Mouse (Mus musculus) T-cell, adult 66 days (primary cell): ENCODE measurements around the gene Tmem69. TPM values are rescaled to one million over a fixed set of nuclear protein-coding genes. Genes with fewer than 3 reads are reported as not detected.

Source experiments
- total RNA-seq, 2 experiments: library from RNA; stranded (reverse); gene quantifications; 3 replicates in 1 of 2; 4 replicates in 1 of 2; pipeline ENCODE4 v1.2.4; 2023

Gene Tmem69
- 1 to 10 TPM; 8.9 to 9.7 TPM for total RNA-seq

DNA sequence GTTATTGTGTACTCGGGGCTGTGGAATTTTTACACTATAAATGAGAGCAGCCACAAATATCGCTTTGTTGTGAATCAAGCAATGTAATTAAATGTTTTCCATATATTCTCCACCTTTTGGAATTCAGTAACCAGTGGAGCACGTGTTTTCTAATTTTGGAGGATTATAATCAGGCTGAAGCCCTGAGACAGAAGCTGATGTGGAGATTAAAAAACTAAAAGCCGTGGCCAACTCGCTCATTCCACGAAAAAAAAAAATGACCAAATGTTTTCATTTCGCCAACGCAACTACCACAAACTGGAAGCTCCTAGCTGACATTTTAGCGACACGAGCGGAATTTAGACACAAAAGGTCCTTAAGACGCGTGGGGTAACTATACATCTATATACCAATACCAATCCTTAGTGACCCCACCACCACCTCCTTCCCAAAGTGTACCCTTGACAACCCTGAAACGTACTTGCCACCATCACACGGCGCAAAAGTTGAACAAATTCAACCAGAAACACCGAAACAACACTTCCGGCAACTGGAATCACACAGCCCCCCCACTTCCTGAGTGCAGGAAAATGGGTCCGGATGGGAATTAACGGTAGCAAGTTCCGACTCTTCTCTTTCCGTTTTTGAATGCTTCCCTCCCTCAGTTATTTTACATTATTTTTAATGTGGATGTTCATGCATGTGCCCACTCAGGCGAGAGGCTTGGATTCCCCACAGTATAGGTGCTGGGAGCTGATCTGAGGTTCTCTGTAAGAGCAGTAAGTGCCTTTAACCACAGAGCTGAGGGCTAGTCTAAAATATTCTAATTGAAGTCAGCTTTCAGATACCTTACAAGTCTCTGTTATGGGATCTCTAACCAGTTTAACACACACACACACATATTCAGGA lies at the start of gene Tmem69:
TSS of gene Tmem69 (minus strand) at position 524 of the 888 bp plus-strand sequence.

GRCm38 (mm10) chr4:116596379-116596778 lies 40.6 kb upstream of the Tmem69 start, which contains the start of gene Ccdc17:
Gene Ccdc17 (plus strand): TSS chr4:116596654.

GRCm38 (mm10) chr4:116557306-116558121 lies 1.8 kb upstream of the Tmem69 start, which contains the start of gene Gpbp1l1:
Gene Gpbp1l1 (plus strand): TSS chr4:116557658.

DNA sequence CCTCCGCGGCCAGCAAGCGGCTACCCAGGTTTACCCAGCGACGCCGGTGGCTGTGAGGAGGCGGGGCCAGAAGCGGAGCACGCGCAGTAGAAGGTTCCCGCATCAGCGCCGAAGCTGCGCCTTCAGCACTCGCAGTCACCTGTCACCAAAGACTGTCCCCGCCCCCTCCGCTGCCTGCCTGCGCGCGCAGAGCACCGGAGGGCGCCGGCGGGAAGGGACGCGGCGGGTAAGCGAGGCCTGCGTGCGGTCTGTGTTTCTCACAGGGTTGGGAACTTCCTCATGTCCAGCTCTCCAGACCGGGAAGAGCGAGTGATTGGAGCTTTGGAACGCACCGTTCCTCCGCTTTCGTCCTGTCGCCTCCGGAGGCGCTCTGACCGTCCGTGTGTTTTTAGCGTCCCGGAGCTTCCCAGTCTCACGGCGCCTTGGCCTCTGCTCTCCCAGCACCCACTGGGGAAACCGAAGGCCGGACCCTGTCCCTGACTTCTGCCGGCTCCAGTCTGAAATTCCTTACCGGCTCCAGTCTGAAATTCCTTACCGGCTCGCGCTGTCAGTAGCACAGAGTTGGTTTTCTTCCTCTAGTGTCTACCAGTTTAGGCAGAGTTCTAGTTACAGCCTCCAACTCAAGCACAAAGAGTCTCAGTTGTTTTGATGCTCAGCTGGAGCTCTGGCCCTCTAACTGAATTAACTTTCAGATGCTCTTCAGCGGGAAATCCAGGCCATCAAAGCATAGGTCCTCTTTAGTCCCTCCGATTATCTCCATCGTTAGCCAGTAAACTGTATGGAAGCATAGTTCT lies 48.1 kb downstream of the Tmem69 start, which contains the start of gene Ipp:
TSS of gene Ipp (plus strand) at position 125 of the 794 bp plus-strand sequence.

Other genes starting within 250 kb of the Tmem69 start
- 10 to 100 TPM; 30.0 to 31.3 TPM for gene Mast2, start 91.8 kb downstream of the Tmem69 start, total RNA-seq
- gene Ipp, start 48.4 kb downstream of the Tmem69 start, total RNA-seq = 10 to 100 TPM; 12.5 to 13.0 TPM
- 100 to 1,000 TPM; 118 to 120 TPM for gene Gpbp1l1, start 1.7 kb upstream of the Tmem69 start, total RNA-seq
- 10 to 100 TPM; 12.8 to 14.4 TPM for gene Ccdc17, start 40.7 kb upstream of the Tmem69 start, total RNA-seq
- gene Nasp, start 72.0 kb upstream of the Tmem69 start, total RNA-seq = 100 to 1,000 TPM in 1 of 2 experiments, 10 to 100 TPM in 1; 82.1 to 104 TPM
- 100 to 1,000 TPM; 186 to 195 TPM for gene Akr1a1, start 95.7 kb upstream of the Tmem69 start, total RNA-seq
- 100 to 1,000 TPM; 164 TPM for gene Prdx1, start 129.6 kb upstream of the Tmem69 start, total RNA-seq
- 1 to 10 TPM; 4.5 to 6.0 TPM for gene Mmachc, start 152.5 kb upstream of the Tmem69 start, total RNA-seq
- 10 to 100 TPM; 13.1 to 19.6 TPM for gene Ccdc163, start 152.6 kb upstream of the Tmem69 start, total RNA-seq
- 1 to 10 TPM; 4.8 to 7.5 TPM for gene Tesk2, start 165.0 kb upstream of the Tmem69 start, total RNA-seq